In genomic region chr4:55354038-55354437, GRCm38 (mm10) we compare ENCODE assay signal across 18 mouse cellular contexts. TPM values are rescaled to one million over a fixed set of nuclear protein-coding genes. Genes with fewer than 3 reads are reported as not detected.
DNase-seq lines count a peak whose midpoint lies in the region; ATAC-seq and TF ChIP-seq lines count a peak whose summit lies in the region.
"Had no signal": no experiment of that assay in that cellular context is flagged by ENCODE, and none has a peak within 500 bp of the region (broad histone marks: within the 10 kb centered on the region; RNA-seq: fewer than 3 reads in every experiment).

No protein-coding gene starts in this region.

- H3K36me3 ChIP-seq in liver, adult 2 months (ENCODE audit: control insufficient read depth, insufficient read depth, low read length): peaks cover 2% of the 10 kb centered on the region; the same call in 1 of the 2 replicates
- peaks cover 8% of the 10 kb centered on the region; the same call in 1 of the 2 replicates for H3K36me3 ChIP-seq in liver, embryonic 11.5 days (ENCODE audit: control insufficient read depth, insufficient read depth, low read length)
- H3K36me3 ChIP-seq in liver, embryonic 14.5 days (replicated peaks; ENCODE audit: control insufficient read depth, insufficient read depth, low read depth): peaks cover 3% of the 10 kb centered on the region
- H3K36me3 ChIP-seq: hindbrain, embryonic 15.5 days had no signal

- H3K4me2 ChIP-seq in liver, embryonic 11.5 days: no peak overlapping the region
- peak overlapping the region; percentile 81; the same call in 1 of the 2 replicates for H3K4me2 ChIP-seq in liver, embryonic 14.5 days (ENCODE audit: low read depth)
- H3K4me2 ChIP-seq: forebrain, embryonic 13.5 days; hindbrain, embryonic 15.5 days had no signal

- no peaks in the 10 kb centered on the region for H3K9me3 ChIP-seq in liver, embryonic 11.5 days (ENCODE audit: control insufficient read depth, low read length)
- H3K9me3 ChIP-seq in liver, embryonic 14.5 days (ENCODE audit: control insufficient read depth, low read length): no peaks in the 10 kb centered on the region
- H3K9me3 ChIP-seq: embryonic facial prominence, embryonic 10.5 days; forebrain, embryonic 13.5 days; heart, embryonic 10.5 days; hindbrain, embryonic 15.5 days had no signal

- no peak for TF ChIP-seq EP300 in liver, embryonic 14.5 days (IDR thresholded peaks at IDR 0.05; ENCODE audit: low read depth)

- peaks cover 37% of the 10 kb centered on the region for H3K4me1 ChIP-seq in liver, adult 2 months (ENCODE audit: control insufficient read depth, insufficient read depth, low read length)
- H3K4me1 ChIP-seq in liver, embryonic 11.5 days (replicated peaks; ENCODE audit: control insufficient read depth, insufficient read depth, low read length): peaks cover 17% of the 10 kb centered on the region
- peaks cover 15 to 19% of the 10 kb centered on the region in 2 experiments for H3K4me1 ChIP-seq in liver, embryonic 14.5 days (replicated peaks; ENCODE audit: control insufficient read depth in 2 of 2, insufficient read depth in 2 of 2, low read length in 1 of 2)

- ATAC-seq in liver, embryonic 11.5 days (replicated peaks; ENCODE audit: low FRiP score): no peak
- ATAC-seq in liver, embryonic 14.5 days (ENCODE audit: insufficient read depth): no peak
- no peak for ATAC-seq in frontal cortex, adult (ENCODE audit: low TSS enrichment)
- ATAC-seq: forebrain, embryonic 13.5 days had no signal

- no peak overlapping the region for H3K4me3 ChIP-seq in liver, adult 2 months (ENCODE audit: insufficient read depth, low read depth, low read length)
- no peak overlapping the region for H3K4me3 ChIP-seq in liver, embryonic 11.5 days (ENCODE audit: low read depth, low read length)
- H3K4me3 ChIP-seq in liver, embryonic 14.5 days (ENCODE audit: insufficient read depth in 1 of 2, low read depth in 2 of 2, low read length in 2 of 2): no peak overlapping the region
- H3K4me3 ChIP-seq: embryonic facial prominence, embryonic 10.5 days; forebrain, embryonic 13.5 days; heart, embryonic 10.5 days; hindbrain, embryonic 15.5 days had no signal

- DNase-seq in liver, adult 2 months (ENCODE audit: extremely low read depth, low read depth, low spot score): no peak
- DNase-seq in liver, embryonic 11.5 days (ENCODE audit: low spot score): no peak
- peak; percentile 25 for DNase-seq in lung, postnatal 14 days
- no peak for DNase-seq in lung, postnatal 10 days
- DNase-seq in liver, embryonic 14.5 days (ENCODE audit: low read depth in 3 of 3, low spot score in 3 of 3): no peak
- peak; percentile 55 for DNase-seq in lung, postnatal 36 days
- no peak for DNase-seq in adrenal gland, adult (ENCODE audit: inconsistent age in 2 of 2, low spot score in 1 of 2)
- DNase-seq: adrenal gland, postnatal 14 days; cerebellum, adult 11-12 months; cerebellum, adult 9-10 months; cerebellum, postnatal 25 days; gastrocnemius, postnatal 36 days; heart, adult 18-20 months had no signal

- no peaks in the 10 kb centered on the region for H3K27me3 ChIP-seq in liver, adult 2 months (ENCODE audit: control insufficient read depth, insufficient read depth, low read length)
- no peaks in the 10 kb centered on the region for H3K27me3 ChIP-seq in liver, embryonic 11.5 days (replicated peaks; ENCODE audit: control insufficient read depth, insufficient read depth, low read length)
- no peaks in the 10 kb centered on the region for H3K27me3 ChIP-seq in liver, embryonic 14.5 days (ENCODE audit: control insufficient read depth, insufficient read depth, low read length)
- H3K27me3 ChIP-seq: forebrain, embryonic 13.5 days; hindbrain, embryonic 15.5 days had no signal

- 67% methylated on average over 1 of the region's 1 CpGs for WGBS in liver, adult 2 months
- WGBS in liver, embryonic 11.5 days: 88% methylated on average over 1 of the region's 1 CpGs
- 74% methylated on average over 1 of the region's 1 CpGs for WGBS in liver, embryonic 14.5 days (ENCODE audit: insufficient replicate concordance)

- TF ChIP-seq CTCF in liver, adult 2 months (IDR thresholded peaks at IDR 0.05; ENCODE audit: low read depth, low read length): no peak
- TF ChIP-seq CTCF in liver, embryonic 14.5 days (IDR thresholded peaks at IDR 0.05; ENCODE audit: low read depth): no peak

- H3K27ac ChIP-seq in liver, adult 2 months (replicated peaks; ENCODE audit: insufficient read depth, low read depth, low read length): 0 out of 2 replicates have a peak overlapping the region, but pooled peaks have one; percentile 38
- H3K27ac ChIP-seq in liver, embryonic 11.5 days (ENCODE audit: low read depth, low read length): no peak overlapping the region
- no peak overlapping the region for H3K27ac ChIP-seq in liver, embryonic 14.5 days
- H3K27ac ChIP-seq: embryonic facial prominence, embryonic 10.5 days; forebrain, embryonic 13.5 days; heart, embryonic 10.5 days; hindbrain, embryonic 15.5 days had no signal

- H3K79me2 ChIP-seq in liver, adult 2 months (ENCODE audit: control insufficient read depth, insufficient read depth, low read length): peaks cover 45% of the 10 kb centered on the region

- H3K9ac ChIP-seq in liver, adult 2 months (ENCODE audit: low read depth, low read length): no peak overlapping the region
- no peak overlapping the region for H3K9ac ChIP-seq in liver, embryonic 11.5 days (ENCODE audit: low read depth, low read length)
- H3K9ac ChIP-seq in liver, embryonic 14.5 days (replicated peaks): peak overlapping the region; percentile 13; the same call in 1 of the 2 replicates
- H3K9ac ChIP-seq: forebrain, embryonic 13.5 days; hindbrain, embryonic 15.5 days had no signal

- no peak for TF ChIP-seq POLR2A in liver, adult 2 months (IDR thresholded peaks at IDR 0.05; ENCODE audit: extremely low read depth, insufficient read depth, low read length)

RNA-seq across cellular contexts. Expression of gene Rad23b, which starts 4.2 kb away (rescaled TPM):
- 99.7 and 101 TPM in 2 replicates for total RNA-seq in liver, adult 2 months (2014; rRNA removed)
- 250 and 257 TPM in 2 replicates for polyA plus RNA-seq in liver, adult 2 months (2012; rRNA removed)
- 61.9 and 67.9 TPM in 2 replicates for polyA plus RNA-seq in liver, embryonic 11.5 days (2014; fragmentation: Nextera tagmentation; extraction: Ambion mirVana)
- 36.5 and 49.2 TPM in 2 replicates for polyA plus RNA-seq in liver, embryonic 14.5 days (2012; rRNA removed)
- polyA plus RNA-seq in liver, embryonic 14.5 days (2014; fragmentation: Nextera tagmentation; extraction: Ambion mirVana): 36.3 and 37.3 TPM in 2 replicates

Comparison
In these comparisons a context has a peak if more than half of its experiments do, and no peak if none do; other contexts are left out.
1. DNase-seq: peak in lung, postnatal 14 days (single experiment) and lung, postnatal 36 days (single experiment); none in liver, adult 2 months (single experiment), liver, embryonic 11.5 days (single experiment), lung, postnatal 10 days (single experiment), liver, embryonic 14.5 days (0 of 3) and adrenal gland, adult (0 of 2).